9 mouse cellular contexts compared by ENCODE assay signal in the genomic region with DNA sequence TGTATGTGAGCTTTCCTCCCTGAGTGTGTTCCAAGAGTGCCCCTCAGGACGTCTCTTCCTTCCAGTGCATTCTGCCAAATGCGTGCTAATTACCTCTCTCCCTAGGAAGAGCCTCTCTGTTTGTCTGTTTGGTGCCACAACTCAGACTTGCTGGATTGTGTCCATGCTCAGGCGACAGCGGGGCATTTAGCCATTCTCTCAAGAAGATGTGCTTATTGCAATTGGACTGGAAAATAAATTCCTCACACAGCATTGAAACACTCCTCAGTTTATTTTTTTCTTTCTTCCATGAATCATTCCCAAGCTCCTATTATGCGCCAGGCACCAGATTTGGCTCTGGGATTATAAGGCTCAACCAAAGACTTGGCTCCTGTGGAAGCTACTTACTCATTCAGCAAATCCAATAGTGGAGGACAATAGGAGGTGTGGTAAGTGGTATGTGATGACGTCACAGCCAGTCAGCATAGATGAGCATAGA. TPM values are rescaled to one million over a fixed set of nuclear protein-coding genes. Genes with fewer than 3 reads are reported as not detected.
DNase-seq lines count a peak whose midpoint lies in the region; ATAC-seq lines count a peak whose summit lies in the region.
"Had no signal": no experiment of that assay in that cellular context is flagged by ENCODE, and none has a peak within 500 bp of the region (broad histone marks: within the 10 kb centered on the region; RNA-seq: fewer than 3 reads in every experiment).

No protein-coding gene starts in this region.

- ATAC-seq in liver, embryonic 11.5 days (replicated peaks; ENCODE audit: low FRiP score): no peak

- no peak overlapping the region for H3K4me3 ChIP-seq in liver, embryonic 11.5 days (ENCODE audit: low read depth, low read length)

- peak; percentile 29 for DNase-seq in lung, postnatal 10 days
- no peak for DNase-seq in lung, postnatal 14 days
- DNase-seq in cerebellum, postnatal 36 days: peak; percentile 20 to 31
- DNase-seq in layer of hippocampus, postnatal 10 days (ENCODE audit: low spot score in 2 of 2): peak; percentile 57 to 68
- DNase-seq in skeletal muscle tissue, adult 2 months (ENCODE audit: low read depth, low spot score): peak; percentile 7
- no peak for DNase-seq in urinary bladder, postnatal 36 days (ENCODE audit: low spot score in 2 of 2)
- no peak for DNase-seq in liver, embryonic 11.5 days (ENCODE audit: low spot score)
- DNase-seq in gastrocnemius, postnatal 4 days (ENCODE audit: low spot score in 2 of 2): no peak

- no peaks in the 10 kb centered on the region for H3K36me3 ChIP-seq in liver, embryonic 11.5 days (ENCODE audit: control insufficient read depth, insufficient read depth, low read length)

- no peaks in the 10 kb centered on the region for H3K9me3 ChIP-seq in liver, embryonic 11.5 days (ENCODE audit: control insufficient read depth, low read length)

- H3K4me1 ChIP-seq in liver, embryonic 11.5 days (replicated peaks; ENCODE audit: control insufficient read depth, insufficient read depth, low read length): no peaks in the 10 kb centered on the region

- 72% methylated on average over 6 of the region's 6 CpGs for WGBS in liver, embryonic 11.5 days

- no peak overlapping the region for H3K9ac ChIP-seq in liver, embryonic 11.5 days (ENCODE audit: low read depth, low read length)

- no peaks in the 10 kb centered on the region for H3K27me3 ChIP-seq in liver, embryonic 11.5 days (replicated peaks; ENCODE audit: control insufficient read depth, insufficient read depth, low read length)

- H3K4me2 ChIP-seq in liver, embryonic 11.5 days: no peak overlapping the region

- no peak overlapping the region for H3K27ac ChIP-seq in liver, embryonic 11.5 days (ENCODE audit: low read depth, low read length)
- H3K27ac ChIP-seq: macrophage had no signal

RNA-seq across cellular contexts. Expression of a gene that starts 45.8 kb away (rescaled TPM):
- total RNA-seq in layer of hippocampus, postnatal 10 days (2021): 1 to 10 TPM; 7.4 to 8.1 TPM
- 60.7 and 65.2 TPM in 2 replicates for polyA plus RNA-seq in liver, embryonic 11.5 days (2014; fragmentation: Nextera tagmentation; extraction: Ambion mirVana)
- total RNA-seq in gastrocnemius, postnatal 4 days (2021): 10 to 100 TPM; 15.4 to 17.9 TPM

Comparison
In these comparisons a context has a peak if more than half of its experiments do, and no peak if none do; other contexts are left out.
1. DNase-seq: peak in lung, postnatal 10 days (single experiment), cerebellum, postnatal 36 days (2 of 2), layer of hippocampus, postnatal 10 days (2 of 2) and skeletal muscle tissue, adult 2 months (single experiment); none in lung, postnatal 14 days (single experiment), urinary bladder, postnatal 36 days (0 of 2), liver, embryonic 11.5 days (single experiment) and gastrocnemius, postnatal 4 days (0 of 2).